Mouse (Mus musculus): ENCODE data around the gene Siah3. TPM values are rescaled to one million over a fixed set of nuclear protein-coding genes. Genes with fewer than 3 reads are reported as not detected.

The Siah3 gene
- total RNA-seq, 2 experiments from 2014 or later: 8.2 to 8.3 TPM

DNA sequence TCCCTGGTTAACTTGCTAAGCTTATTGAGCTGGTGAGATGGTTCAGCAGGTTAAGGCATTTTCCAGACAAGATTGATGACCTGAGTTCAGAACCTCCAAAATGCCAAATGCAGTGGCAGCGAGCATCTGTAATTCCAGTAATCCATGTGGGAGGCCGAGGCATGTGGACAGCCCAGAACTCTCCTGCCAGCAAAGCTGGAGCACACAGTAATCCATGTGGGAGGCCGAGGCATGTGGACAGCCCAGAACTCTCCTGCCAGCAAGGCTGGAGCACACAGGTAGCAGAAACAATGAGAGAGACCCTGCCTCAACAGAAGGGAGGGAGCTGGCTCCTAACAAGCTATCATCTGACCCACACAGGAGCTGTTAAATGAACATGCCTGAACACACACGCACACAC lies 13.2 kb downstream of the Siah3 start:
- H3K27ac ChIP-seq: no peak overlapping the region
- no peak for DNase-seq (ENCODE audit: extremely low spot score in 1 of 2, low spot score in 2 of 2)
- TF ChIP-seq CTCF (IDR thresholded peaks at IDR 0.05): no peak
- intact Hi-C loops (cut with DNase I): no loop called here
- no peak overlapping the region for H3K4me3 ChIP-seq

DNA sequence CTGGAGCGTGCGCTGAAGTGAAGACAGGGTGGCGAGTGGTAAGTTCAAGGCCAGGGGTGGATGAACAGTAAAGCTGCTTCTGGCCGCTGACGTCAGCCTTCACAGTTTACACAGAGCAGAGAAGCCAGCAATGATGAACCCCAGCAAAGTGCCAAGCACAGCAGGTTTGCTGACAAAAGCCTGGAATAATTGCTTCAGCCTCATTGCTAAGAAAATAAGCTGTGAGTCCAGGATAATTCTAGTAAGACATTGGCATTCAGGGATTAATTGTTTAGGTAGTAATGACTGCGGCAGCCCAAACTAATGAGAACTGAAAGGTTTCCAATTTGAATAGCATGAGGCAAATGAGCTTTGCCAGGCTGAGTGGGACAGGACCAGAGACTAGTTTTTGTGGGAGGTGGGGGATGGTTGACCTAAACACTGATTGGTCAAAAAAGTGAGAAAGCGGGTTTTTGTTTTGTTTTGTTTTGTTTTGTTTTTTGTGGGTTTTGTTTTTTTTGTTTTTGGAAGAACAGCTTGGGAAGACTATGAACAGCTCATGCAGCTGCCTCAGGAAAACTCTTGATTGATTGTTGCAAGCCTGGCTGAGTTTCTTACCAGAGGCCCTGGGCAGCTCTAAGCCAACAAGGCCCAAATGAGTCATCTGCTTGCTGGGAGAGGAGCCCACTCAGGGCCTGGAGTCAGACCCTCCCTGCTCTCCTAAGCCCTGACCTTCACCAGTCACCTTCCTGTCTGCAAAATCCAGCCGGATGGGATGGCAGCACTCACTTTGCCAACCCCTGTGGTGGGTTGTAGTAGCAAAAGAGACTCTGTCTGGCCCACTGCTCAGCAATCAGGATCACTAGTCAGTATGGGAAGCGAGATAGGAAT lies 17.5 kb downstream of the Siah3 start:
- Histone ChIP-seq H3K27ac (no peak overlapping the region), H3K4me3 (no peak overlapping the region)
- intact Hi-C loops (cut with DNase I): no loop called here
- DNase-seq (ENCODE audit: extremely low spot score in 1 of 2, low spot score in 2 of 2): no peak
- TF ChIP-seq CTCF (IDR thresholded peaks at IDR 0.05): no peak

DNA sequence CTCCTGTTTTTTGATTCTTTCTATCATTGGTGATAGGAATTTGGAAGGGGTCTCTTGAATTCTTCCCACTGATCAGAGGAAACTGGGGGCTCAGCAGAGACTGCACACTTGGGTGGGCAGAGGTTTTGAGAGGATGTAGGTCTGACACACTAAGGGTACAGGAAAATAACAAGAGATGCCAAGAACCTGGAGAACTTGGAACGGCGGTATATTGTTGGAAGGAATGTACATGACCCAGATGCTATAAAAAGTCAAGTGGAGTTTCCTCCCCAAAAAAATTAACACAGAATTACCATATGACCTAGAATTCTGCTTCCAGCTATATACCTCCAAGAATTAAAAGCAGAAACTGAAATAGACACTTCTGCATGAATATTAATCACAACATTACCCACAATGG lies 20.1 kb downstream of the Siah3 start:
- H3K4me3 ChIP-seq: no peak overlapping the region
- DNase-seq (ENCODE audit: extremely low spot score in 1 of 2, low spot score in 2 of 2): no peak
- H3K27ac ChIP-seq: no peak overlapping the region
- intact Hi-C loops (cut with DNase I): no loop called here
- no peak for TF ChIP-seq CTCF (IDR thresholded peaks at IDR 0.05)

DNA sequence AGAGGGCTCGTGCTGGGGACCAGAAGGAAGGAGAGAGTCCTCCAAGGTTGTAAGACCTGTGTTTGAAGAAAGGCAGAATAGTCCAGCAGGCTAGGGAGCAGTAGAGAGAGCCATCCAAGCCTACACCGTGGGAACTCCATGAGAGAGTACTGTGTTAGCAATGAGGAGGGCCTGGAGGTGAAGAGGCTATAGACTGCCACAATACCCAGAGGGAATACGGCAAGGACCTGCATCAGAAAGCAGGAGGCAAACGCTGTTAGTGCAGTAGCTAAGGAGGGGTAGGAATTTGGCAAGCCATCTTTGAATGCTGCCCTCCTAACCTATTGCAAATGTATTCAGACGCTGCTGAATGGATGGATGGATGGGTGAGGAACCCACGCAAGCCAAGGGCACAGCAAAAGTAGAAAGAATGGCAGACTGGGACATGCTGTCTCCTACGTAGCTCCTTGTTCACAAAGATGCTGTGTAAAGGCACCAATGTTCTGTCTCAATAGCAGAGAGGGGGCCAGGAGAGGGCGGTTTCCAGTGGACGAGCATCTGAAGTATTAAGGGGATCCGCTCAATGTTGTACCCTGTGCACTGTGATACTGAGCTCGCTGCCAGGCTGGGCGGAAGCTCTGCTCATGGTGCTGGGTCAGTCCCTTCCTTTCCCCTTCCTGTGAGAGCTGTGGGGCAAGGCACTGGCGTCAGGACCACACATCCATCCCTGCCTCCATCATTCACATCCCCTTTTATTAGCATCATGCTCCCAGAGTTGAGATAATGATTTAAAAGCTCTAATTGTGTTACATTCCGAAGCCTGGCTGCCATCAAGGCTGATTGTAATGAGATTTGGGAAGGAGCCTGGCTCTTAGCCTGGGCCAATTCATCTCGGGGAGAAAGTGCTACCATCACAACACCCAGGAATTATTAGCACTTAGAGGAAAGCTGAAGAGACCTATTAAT lies 26.7 kb downstream of the Siah3 start:
- Histone ChIP-seq H3K4me3 (no peak overlapping the region), H3K27ac (peak overlapping the region; percentile 11; the same call in 1 of the 2 replicates)
- DNase-seq (ENCODE audit: extremely low spot score in 1 of 2, low spot score in 2 of 2): no peak
- no peak for TF ChIP-seq CTCF (IDR thresholded peaks at IDR 0.05)
- intact Hi-C loops (cut with DNase I): no loop called here

DNA sequence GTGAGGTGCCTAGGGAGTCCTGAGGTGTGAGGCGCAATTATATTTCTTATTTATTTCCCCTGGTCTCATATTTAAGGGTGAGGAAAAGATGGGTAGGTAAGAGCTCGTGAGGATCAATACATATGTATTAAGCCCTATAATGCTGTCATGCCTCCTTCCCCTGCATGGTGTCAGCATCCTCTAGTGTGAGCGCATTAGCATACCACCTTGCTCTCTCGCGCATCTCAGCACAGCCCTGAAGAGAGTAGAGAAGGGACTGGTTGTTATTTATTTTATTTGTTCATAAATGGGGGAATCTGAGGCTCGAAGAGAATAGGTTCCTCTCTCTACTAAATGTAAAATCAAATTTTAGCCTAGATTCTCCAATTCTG lies 27.4 kb downstream of the Siah3 start:
- DNase-seq (ENCODE audit: extremely low spot score in 1 of 2, low spot score in 2 of 2): no peak
- no peak overlapping the region for H3K27ac ChIP-seq

DNA sequence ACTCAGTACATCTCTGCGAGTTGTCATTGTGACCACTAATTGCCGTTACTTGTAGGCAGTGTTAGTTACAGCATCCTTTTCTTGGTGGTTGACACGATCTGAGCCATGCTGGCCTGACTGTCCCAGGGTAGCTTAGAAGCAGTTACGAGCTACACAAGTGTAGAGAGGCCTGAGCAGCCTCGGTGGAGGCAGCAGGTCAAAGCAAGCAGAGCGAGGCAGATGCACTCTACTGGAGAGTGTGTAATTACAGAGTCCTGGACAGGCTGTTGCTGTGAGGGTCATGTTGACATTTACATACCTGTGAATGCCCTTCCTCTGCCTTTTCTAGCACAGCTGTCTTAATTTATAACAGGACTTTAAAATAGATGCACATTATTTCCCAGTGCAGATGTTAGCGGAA lies 32.1 kb downstream of the Siah3 start:
- intact Hi-C loops (cut with DNase I): no loop called here
- no peak overlapping the region for H3K4me3 ChIP-seq
- H3K27ac ChIP-seq: no peak overlapping the region
- no peak for TF ChIP-seq CTCF (IDR thresholded peaks at IDR 0.05)
- no peak for DNase-seq (ENCODE audit: extremely low spot score in 1 of 2, low spot score in 2 of 2)

More for the DNA sequence above, 27.4 kb downstream of the Siah3 start:
- intact Hi-C loops (cut with DNase I): no loop called here
- TF ChIP-seq CTCF (IDR thresholded peaks at IDR 0.05): no peak
- H3K4me3 ChIP-seq: no peak overlapping the region

DNA sequence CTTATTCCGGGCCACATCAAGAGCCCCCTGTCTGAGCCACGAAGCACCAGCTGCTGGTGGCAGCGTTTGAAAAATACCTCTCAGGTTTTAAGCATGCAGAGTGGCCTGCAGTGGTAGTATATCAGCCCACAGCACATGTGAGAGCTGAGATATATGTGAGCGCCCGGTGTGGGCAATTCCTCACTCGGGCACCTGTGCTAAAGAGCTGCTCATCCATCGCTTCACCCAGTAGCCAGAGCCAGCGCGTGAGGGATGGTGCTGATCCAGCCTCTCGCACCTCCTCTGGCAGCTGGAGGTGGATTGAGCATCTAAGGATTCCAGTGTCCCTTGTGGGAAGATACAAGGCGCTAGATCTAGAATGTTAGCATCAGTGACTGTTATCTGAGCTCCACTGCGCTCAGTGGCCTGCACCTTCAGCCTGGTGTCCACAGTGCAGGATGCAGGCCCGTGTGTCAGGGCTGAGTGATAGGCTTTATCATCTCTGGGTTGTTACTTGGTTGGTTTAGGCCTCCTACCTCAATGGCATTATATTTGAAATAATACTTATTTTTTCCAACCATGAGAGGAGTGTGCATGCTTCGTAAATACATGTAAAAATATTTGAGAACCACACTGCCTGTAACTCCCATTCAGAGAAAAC lies 37.9 kb downstream of the Siah3 start:
- TF ChIP-seq CTCF (IDR thresholded peaks at IDR 0.05): no peak
- DNase-seq (ENCODE audit: extremely low spot score in 1 of 2, low spot score in 2 of 2): no peak
- H3K4me3 ChIP-seq: no peak overlapping the region
- intact Hi-C loops (cut with DNase I): no loop called here
- H3K27ac ChIP-seq: no peak overlapping the region

DNA sequence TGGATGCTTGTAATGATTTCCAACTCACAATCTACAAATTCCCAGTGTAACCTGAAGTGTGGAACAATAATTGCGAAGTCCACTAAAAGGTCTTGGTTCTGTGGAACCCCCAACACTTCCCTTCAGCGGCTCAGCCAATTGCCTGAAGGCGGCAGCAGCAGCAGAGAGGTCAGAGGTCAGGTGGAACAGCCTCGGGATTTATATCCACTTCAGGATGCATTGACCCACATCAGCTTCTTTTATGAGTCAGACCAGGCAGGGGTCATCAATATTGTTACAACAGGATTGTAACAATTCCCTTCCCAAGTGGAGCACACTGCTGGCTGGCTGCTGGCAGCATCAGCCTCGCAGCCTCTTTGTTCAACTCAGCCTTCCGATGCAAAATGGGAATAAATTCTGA lies 39.1 kb downstream of the Siah3 start:
- intact Hi-C loops (cut with DNase I): no loop called here
- TF ChIP-seq CTCF (IDR thresholded peaks at IDR 0.05): no peak
- no peak for DNase-seq (ENCODE audit: extremely low spot score in 1 of 2, low spot score in 2 of 2)
- H3K27ac ChIP-seq: no peak overlapping the region
- no peak overlapping the region for H3K4me3 ChIP-seq

GRCm38 (mm10) chr14:75501501-75501990 lies 45.8 kb downstream of the Siah3 start:
- intact Hi-C loops (cut with DNase I): no loop called here
- Histone ChIP-seq H3K27ac (no peak overlapping the region), H3K4me3 (no peak overlapping the region)
- no peak for DNase-seq (ENCODE audit: extremely low spot score in 1 of 2, low spot score in 2 of 2)
- TF ChIP-seq CTCF (IDR thresholded peaks at IDR 0.05): no peak

DNA sequence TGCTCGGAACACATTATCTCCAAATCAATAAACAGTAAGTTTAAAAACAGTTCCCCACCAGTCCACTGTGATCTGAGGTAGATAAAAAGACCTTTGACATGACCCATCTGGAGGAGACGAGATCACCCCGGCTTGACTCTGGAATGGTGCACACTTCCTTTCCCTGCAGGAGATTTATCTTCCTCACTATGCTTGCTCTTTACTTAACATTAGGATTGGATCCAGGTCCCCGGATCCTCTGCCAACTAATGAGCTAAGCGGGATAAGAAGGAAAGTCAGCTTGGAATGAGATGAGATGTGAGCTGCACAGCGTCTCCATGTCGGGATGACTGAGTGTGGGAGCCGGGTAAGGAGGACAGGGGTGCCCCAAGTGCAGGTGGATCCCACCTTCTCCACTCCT lies 46.7 kb downstream of the Siah3 start:
- TF ChIP-seq CTCF (IDR thresholded peaks at IDR 0.05): no peak
- no peak for DNase-seq (ENCODE audit: extremely low spot score in 1 of 2, low spot score in 2 of 2)
- Histone ChIP-seq H3K27ac (no peak overlapping the region), H3K4me3 (no peak overlapping the region)
- intact Hi-C loops (cut with DNase I): no loop called here

DNA sequence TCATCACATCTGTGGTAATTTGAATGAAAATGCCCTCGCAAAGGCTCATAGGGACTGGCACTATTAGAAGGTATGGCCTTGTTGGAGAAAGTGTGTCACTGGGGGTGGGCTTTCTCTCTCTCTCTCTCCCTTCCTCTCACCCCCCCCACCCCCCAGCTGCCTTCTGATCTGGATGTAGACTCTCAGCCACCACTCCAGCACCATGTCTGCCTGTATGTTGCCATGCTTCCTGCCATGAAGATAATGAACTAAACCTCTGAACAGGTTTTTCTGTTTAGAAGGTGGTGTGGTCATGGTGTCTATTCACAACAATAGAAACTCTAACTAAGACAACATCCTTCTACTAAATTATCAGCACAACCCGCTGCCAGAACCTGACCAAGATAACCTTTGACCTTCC lies 48.5 kb downstream of the Siah3 start:
- Histone ChIP-seq H3K4me3 (no peak overlapping the region), H3K27ac (no peak overlapping the region)
- intact Hi-C loops (cut with DNase I): no loop called here
- no peak for DNase-seq (ENCODE audit: extremely low spot score in 1 of 2, low spot score in 2 of 2)
- TF ChIP-seq CTCF (IDR thresholded peaks at IDR 0.05): no peak

Data from left cerebral cortex, adult 2 months (tissue).